Mouse (Mus musculus) gastrocnemius, adult 18-20 months (tissue): ENCODE measurements around the gene Hoxd10. TPM values are rescaled to one million over a fixed set of nuclear protein-coding genes. Genes with fewer than 3 reads are reported as not detected.

Source experiments
- DNase-seq: peaks from one replicate; pipeline ENCODE4 v3.0.0; 2021; ENCODE audit warnings: low spot score
- total RNA-seq, 2 experiments: library from RNA; stranded (reverse); gene quantifications; 2 replicates each; pipeline ENCODE4 v1.2.3; 2021

Gene Hoxd10
- total RNA-seq, 2 experiments from 2014 or later = 5.0 to 6.1 TPM

DNA sequence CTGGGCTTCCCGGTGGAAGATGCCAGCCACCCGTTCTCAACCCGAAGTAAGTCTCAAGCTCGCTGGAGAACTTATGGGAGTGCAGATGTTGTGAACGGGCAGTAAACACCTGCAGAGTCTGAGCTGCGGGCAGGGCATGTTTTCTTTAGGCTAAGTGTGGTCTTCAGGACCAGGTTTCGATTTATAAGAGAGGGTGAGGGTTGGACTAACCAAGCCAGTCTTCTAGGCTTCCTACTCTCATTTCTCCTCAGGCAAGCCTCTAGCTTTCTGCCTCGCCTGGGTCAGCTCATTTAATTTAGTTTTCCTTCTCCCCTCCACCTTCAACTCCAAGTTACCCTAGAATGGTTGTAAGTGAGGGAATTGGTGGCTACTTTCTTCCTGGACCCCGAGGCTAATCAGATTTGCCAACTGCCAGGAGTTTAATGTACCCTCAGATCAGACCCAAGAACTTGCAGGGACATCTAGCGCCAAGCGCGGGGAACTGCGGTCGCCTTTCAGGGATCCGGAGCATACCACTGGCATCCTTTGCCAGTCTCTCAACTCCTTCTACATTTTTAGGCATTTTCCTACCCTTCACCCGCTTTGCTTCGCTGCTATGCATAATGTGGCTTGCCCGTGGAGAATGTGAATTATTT, 28.3 kb upstream of the Hoxd10 start:
- DNase-seq = no peak

GRCm38 (mm10) chr2:74666411-74666810, 25.3 kb upstream of the Hoxd10 start:
- no peak for DNase-seq

DNA sequence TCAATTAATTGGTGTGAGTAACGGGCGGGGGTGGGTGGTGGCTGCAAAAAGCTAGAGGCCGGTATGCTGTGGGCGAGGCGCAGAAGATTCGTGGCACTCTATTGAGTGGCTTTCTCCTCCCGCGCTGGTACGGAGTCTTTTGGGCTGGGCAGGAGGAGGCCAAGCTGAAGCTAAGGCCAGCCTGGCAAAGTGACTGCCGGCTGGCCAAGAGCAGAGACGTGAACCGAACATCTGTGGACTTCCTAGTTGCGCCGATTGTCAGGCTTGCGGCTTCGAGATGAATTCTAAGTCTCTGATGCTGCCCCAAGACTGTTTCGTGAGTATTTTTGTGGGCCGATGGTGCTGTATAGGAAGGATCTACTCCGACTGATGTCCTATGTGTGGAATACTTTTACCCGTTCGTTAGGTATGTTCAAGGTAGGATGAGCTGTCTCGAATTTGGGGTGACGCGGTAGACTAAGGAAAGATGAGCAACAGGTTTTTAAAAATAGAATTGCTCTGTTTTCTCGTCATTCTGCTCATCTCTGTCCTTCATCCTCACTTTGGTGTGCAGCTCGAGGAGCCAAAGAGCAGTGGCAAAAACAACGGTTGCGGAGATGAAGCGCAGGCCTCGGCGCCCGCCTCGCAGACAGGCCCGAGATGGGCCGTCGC, 24.4 kb upstream of the Hoxd10 start:
- no peak for DNase-seq

DNA sequence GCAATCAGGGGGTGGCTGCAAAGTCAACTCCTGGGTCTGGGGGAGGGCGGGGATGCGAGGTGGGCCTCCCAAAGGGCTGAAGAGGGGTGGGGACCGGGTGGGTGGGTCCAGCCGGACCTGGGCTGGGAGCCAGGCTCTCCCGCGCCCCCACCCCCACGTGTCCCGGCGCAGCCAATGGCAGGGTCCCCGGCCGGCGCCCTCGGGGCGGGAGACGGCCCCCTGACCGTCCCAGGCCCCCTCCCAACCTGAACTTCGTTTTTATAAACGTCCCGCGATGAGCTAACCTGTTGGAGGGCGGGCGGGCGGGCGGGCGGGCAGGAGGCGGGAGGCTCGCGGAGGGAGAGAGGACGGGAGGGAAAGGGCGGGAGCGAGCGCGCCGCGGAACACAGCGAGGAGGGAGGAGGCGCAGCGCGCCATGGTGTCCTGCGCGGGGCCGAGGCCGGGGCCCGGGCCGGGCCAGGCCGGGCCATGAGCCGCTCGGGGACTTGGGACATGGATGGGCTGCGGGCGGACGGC, 23.8 kb upstream of the Hoxd10 start, which contains the start of gene Hoxd13:
Hoxd13 (plus strand) TSS at position 469 of the 516 bp plus-strand sequence.
- no peak for DNase-seq

DNA sequence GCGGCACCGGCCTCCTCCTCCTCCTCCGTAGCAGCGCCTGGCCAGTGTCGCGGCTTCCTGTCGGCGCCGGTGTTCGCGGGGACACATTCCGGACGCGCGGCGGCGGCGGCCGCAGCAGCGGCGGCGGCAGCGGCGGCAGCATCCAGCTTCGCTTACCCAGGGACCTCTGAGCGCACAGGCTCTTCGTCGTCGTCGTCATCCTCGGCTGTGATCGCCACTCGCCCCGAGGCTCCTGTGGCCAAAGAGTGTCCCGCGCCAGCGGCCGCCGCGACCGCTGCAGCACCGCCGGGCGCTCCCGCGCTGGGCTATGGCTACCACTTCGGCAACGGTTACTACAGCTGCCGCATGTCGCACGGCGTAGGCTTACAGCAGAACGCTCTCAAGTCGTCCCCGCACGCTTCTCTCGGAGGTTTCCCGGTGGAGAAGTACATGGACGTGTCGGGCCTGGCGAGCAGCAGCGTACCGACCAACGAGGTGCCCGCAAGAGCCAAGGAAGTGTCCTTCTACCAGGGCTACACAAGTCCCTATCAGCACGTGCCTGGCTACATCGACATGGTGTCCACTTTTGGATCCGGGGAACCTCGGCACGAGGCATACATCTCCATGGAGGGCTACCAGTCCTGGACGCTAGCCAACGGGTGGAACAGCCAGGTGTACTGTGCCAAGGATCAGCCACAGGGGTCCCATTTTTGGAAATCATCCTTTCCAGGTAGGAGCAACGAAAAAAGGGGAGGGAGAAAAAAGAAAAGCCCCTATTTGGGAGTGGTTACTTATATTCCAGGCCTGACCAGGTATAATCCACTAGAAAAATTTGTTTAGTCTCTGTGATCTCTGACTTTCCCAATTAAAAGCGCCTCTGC, 23.1 kb upstream of the Hoxd10 start:
- DNase-seq = no peak

GRCm38 (mm10) chr2:74669230-74669578, 22.5 kb upstream of the Hoxd10 start:
- DNase-seq = no peak

DNA sequence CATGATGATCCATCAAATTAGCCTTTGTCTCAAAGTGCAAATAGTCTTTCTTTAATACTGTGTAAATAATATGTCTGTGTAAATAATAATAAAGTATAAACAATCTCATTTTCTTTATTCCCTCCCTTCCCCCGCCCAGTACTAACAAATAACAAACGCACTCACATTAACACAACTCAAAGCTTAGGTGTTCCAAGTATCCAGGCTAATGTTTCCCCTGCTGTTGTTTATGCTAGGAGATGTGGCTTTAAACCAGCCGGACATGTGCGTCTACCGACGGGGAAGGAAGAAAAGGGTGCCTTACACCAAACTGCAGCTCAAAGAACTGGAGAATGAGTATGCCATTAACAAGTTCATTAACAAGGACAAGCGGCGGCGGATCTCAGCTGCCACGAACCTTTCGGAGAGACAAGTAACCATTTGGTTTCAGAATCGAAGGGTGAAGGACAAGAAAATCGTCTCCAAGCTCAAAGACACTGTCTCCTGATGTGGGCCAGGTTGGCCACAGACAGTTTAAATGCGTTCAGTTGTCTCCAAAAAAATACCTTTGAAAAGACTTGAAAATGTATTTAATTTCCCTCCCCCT, 22.0 kb upstream of the Hoxd10 start:
- DNase-seq = no peak

DNA sequence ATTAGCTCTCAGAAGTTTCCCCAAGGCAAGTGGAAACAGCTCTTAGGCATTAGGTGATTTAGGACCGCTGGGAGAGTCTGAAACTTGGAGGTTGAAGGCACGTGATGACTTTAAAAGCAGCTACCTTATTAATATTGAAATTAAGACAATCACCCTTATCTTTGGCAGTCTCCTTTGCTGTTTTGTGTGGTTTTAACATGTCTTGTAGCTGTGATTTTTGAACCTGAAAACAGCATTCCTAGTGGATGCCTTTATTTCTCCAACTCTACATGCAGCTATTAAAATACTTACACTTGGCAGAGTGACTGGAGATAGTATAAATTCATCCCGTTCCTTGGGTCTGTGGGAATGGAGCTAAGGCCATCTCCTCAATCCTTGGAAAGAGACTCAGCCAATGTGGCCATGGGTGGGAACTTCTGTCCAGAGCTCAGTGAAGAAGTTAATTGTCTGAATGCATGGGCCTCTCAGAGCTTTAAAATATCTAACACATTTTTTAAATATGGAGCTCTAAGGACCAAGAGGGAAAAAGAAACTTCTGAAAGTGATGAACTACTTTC, 21.0 kb upstream of the Hoxd10 start:
- DNase-seq = no peak

- no peak for DNase-seq
Measured at GRCm38 (mm10) chr2:74671847-74672246, 19.9 kb upstream of the Hoxd10 start.

DNA sequence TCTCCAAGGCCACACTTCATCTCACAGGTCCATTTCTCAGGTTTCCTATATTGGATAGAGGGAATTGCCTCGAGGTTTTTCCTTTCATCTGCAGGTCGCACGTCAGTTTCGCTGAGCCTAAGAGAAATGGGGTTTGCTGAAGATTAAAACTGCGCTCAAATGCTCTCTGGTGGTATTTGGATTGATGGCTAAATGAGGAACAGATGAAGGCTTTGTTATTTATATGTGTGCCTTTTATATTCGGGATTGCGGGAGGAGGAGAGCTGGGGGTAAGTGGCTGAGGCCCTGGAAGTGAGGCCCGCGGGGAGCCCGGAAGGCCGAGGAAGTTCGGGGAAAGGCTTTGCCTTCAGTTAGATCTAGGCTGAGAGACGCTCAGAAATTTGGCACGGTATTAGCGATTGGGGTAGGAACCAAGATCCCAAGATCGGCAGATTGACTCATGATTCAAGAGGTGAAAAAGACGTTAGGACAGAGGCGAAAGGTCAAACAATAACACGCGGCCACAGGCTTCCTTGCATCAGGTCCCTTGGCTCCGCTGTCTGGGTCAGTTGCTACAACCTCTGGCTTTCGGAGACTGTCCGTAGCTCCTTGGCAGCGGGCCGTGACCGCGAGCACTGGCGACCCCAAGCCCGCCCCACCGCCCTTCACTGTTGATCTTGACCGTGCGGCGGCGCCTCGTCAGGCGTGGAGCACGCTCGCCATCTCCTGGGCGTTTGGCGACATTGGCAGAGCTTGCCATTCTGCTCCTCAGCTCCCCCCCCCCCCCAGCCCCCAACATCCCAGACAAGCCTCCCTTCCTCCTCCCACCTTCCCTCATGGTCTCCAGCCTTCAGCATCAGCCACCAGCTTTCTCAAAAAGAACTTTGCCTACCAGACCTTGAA, 19.0 kb upstream of the Hoxd10 start:
- peak; percentile 41 for DNase-seq

GRCm38 (mm10) chr2:74673835-74674425, 17.8 kb upstream of the Hoxd10 start:
- DNase-seq = no peak

DNA sequence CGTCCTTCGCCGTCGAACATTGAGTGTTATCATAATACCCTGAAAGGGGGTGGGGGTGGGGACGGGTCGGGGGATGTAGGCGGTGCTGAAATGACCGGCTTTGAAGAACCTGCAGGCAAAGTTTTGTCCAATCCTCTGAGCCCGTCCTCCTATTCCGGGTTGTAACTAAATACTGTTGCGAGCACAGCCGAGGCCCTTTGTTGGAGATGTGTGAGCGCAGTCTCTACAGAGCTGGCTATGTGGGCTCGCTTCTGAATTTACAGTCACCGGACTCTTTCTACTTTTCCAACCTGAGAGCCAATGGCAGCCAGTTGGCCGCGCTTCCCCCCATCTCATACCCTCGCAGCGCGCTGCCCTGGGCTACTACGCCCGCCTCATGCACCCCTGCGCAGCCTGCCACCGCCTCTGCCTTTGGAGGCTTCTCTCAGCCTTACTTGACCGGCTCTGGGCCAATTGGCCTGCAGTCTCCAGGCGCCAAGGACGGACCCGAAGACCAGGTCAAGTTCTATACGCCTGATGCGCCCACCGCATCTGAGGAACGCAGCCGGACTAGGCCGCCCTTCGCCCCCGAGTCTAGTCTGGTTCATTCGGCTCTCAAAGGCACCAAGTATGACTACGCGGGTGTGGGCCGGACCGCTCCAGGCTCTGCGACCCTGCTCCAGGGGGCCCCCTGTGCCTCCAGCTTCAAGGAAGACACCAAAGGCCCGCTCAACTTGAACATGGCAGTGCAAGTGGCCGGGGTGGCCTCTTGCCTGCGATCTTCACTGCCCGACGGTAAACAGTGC, 16.7 kb upstream of the Hoxd10 start, which contains the start of gene Hoxd12:
Hoxd12 (plus strand) TSS at position 133 of the 785 bp plus-strand sequence.
- DNase-seq = no peak

GRCm38 (mm10) chr2:74675666-74676282, 15.9 kb upstream of the Hoxd10 start:
- no peak for DNase-seq

- DNase-seq = no peak
Measured at GRCm38 (mm10) chr2:74676376-74677052, 15.2 kb upstream of the Hoxd10 start.

GRCm38 (mm10) chr2:74677106-74677505, 14.6 kb upstream of the Hoxd10 start:
- no peak for DNase-seq

GRCm38 (mm10) chr2:74678891-74679595, 12.7 kb upstream of the Hoxd10 start, which contains the start of gene Hoxd11:
Gene Hoxd11 (plus strand): TSS chr2:74679557.
- DNase-seq = no peak

- DNase-seq = no peak
Measured at GRCm38 (mm10) chr2:74679596-74679971, 12.1 kb upstream of the Hoxd10 start.
